Mouse (Mus musculus): ENCODE measurements around the gene Ccdc106. TPM values are rescaled to one million over a fixed set of nuclear protein-coding genes. Genes with fewer than 3 reads are reported as not detected.

Gene Ccdc106
- polyA plus RNA-seq, 1 experiment, result 0.34 TPM

DNA sequence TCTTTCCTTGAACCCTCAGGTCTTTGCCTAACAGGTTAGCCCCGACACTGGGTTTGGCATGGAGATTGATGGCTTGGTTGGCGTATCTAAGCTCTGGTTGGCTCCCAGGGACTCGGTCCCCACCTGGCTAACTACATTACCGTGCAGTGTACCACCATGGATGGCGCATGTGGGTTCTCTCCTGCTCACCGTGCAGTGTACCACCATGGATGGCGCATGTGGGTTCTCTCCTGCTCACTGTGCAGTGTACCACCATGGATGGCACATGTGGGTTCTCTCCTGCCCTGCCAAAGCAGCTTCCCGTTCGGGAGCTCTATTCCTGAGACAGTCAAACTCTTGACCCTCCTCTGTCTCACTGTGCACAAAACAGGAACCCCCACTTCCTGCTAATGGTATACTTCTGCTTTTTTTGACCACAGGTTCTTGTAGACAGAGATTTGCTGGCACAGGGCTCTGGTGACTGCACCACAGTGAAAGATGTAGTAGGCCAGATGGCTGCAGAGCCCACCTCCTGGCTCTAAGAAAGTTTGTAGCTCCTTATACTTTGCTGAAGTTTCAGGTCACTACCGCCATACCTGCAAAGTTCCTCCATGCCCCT is 80.8 kb downstream of the Ccdc106 start:
- TF ChIP-seq FOSL1 (IDR thresholded peaks at IDR 0.05; ENCODE audit: insufficient read depth, low read length, poor library complexity, severe bottlenecking) (no peak), MAX (IDR thresholded peaks at IDR 0.05) (no peak), USF1 (IDR thresholded peaks at IDR 0.05; ENCODE audit: low read depth) (no peak), MYOD1 (IDR thresholded peaks at IDR 0.05; ENCODE audit: control insufficient read depth, insufficient read length, low read depth) (no peak), MYOG (IDR thresholded peaks at IDR 0.05; ENCODE audit: control insufficient read depth, extremely low read depth, insufficient read length) (no peak), CEBPB (IDR thresholded peaks at IDR 0.05; ENCODE audit: low read depth) (no peak), CTCF (IDR thresholded peaks at IDR 0.05; ENCODE audit: control insufficient read depth, insufficient read depth, insufficient read length) (no peak)
- Histone ChIP-seq H3ac (ENCODE audit: control insufficient read depth, insufficient read length, low read depth) (no peak overlapping the region), H3K36me3 (ENCODE audit: control insufficient read depth, insufficient read depth) (peaks cover 6% of the 10 kb centered on the region), H3K79me2 (ENCODE audit: control insufficient read depth, insufficient read depth) (no peaks in the 10 kb centered on the region), H3K27me3 (ENCODE audit: control insufficient read depth, insufficient read depth, insufficient read length) (no peaks in the 10 kb centered on the region), H3K79me3 (ENCODE audit: low read depth) (no peaks in the 10 kb centered on the region), H3K4me3 (ENCODE audit: insufficient read depth, poor library complexity, severe bottlenecking) (no peak overlapping the region)

- no peak for TF ChIP-seq MAX (IDR thresholded peaks at IDR 0.05)
- no peak for TF ChIP-seq MYOG (IDR thresholded peaks at IDR 0.05; ENCODE audit: control insufficient read depth, extremely low read depth, insufficient read length)
- no peak overlapping the region for H3ac ChIP-seq (ENCODE audit: control insufficient read depth, insufficient read length, low read depth)
- H3K79me3 ChIP-seq (ENCODE audit: low read depth), result no peaks in the 10 kb centered on the region
- H3K4me3 ChIP-seq (ENCODE audit: insufficient read depth, poor library complexity, severe bottlenecking), result no peak overlapping the region
- H3K27me3 ChIP-seq (ENCODE audit: control insufficient read depth, insufficient read depth, insufficient read length), result no peaks in the 10 kb centered on the region
- peaks cover 6% of the 10 kb centered on the region for H3K36me3 ChIP-seq (ENCODE audit: control insufficient read depth, insufficient read depth)
- no peaks in the 10 kb centered on the region for H3K79me2 ChIP-seq (ENCODE audit: control insufficient read depth, insufficient read depth)
Measured at GRCm38 (mm10) chr7:5102564-5102963, 82.2 kb downstream of the Ccdc106 start.

DNA sequence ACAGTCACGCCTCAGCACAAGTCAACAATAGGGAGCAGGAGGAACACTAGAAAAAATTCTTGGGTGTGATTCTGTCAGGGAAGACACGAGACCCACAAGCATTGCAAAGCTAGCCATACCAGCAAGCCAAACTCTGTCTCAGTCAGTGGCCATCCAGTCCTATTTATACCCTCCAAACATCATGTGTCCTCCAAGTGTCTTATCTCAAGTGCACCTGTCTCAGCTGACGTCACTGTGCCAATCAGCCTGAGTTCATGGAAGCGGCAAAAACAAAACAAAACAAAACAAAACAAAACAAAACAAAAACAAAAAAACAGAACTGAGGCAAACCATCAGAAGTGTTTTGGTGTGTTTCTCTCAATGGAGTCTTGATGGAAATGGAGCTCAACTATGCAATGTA is 87.9 kb downstream of the Ccdc106 start:
- no peaks in the 10 kb centered on the region for H3K36me3 ChIP-seq (ENCODE audit: control insufficient read depth, insufficient read depth)
- H3K79me3 ChIP-seq (ENCODE audit: low read depth), result no peaks in the 10 kb centered on the region
- H3K27me3 ChIP-seq (ENCODE audit: control insufficient read depth, insufficient read depth, insufficient read length), result no peaks in the 10 kb centered on the region
- H3K4me3 ChIP-seq (ENCODE audit: insufficient read depth, poor library complexity, severe bottlenecking), result no peak overlapping the region
- TF ChIP-seq USF1 (IDR thresholded peaks at IDR 0.05; ENCODE audit: low read depth) (no peak), MYOD1 (IDR thresholded peaks at IDR 0.05; ENCODE audit: control insufficient read depth, insufficient read length, low read depth) (no peak), CTCF (IDR thresholded peaks at IDR 0.05; ENCODE audit: control insufficient read depth, insufficient read depth, insufficient read length) (no peak), FOSL1 (IDR thresholded peaks at IDR 0.05; ENCODE audit: insufficient read depth, low read length, poor library complexity, severe bottlenecking) (no peak), CEBPB (IDR thresholded peaks at IDR 0.05; ENCODE audit: low read depth) (no peak), MYOG (IDR thresholded peaks at IDR 0.05; ENCODE audit: control insufficient read depth, extremely low read depth, insufficient read length) (no peak), MAX (IDR thresholded peaks at IDR 0.05) (no peak)
- H3ac ChIP-seq (ENCODE audit: control insufficient read depth, insufficient read length, low read depth), result no peak overlapping the region
- no peaks in the 10 kb centered on the region for H3K79me2 ChIP-seq (ENCODE audit: control insufficient read depth, insufficient read depth)

DNA sequence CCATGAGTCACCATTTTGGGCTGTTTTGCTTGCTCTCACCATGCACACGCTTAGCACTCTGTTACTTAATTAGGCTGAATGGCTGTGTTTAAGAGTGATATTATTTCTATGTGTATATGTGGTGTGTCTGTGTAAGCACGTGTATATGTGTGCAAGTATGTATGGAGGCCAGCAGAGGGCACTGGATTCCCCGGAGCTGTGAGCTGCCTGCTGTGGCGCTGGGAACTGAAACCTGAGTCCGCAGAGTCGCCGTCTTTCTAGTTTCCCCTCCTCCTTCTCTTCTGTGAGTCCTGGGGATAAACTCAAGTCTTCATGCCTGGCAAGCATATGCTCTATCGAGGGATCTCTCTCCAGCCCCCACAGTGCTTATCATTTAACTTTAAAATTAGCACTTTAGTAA is 88.9 kb downstream of the Ccdc106 start:
- Histone ChIP-seq H3K79me2 (ENCODE audit: control insufficient read depth, insufficient read depth) (no peaks in the 10 kb centered on the region), H3K27me3 (ENCODE audit: control insufficient read depth, insufficient read depth, insufficient read length) (no peaks in the 10 kb centered on the region), H3ac (ENCODE audit: control insufficient read depth, insufficient read length, low read depth) (no peak overlapping the region), H3K4me3 (ENCODE audit: insufficient read depth, poor library complexity, severe bottlenecking) (no peak overlapping the region), H3K36me3 (ENCODE audit: control insufficient read depth, insufficient read depth) (no peaks in the 10 kb centered on the region), H3K79me3 (ENCODE audit: low read depth) (no peaks in the 10 kb centered on the region)
- TF ChIP-seq MYOG (IDR thresholded peaks at IDR 0.05; ENCODE audit: control insufficient read depth, extremely low read depth, insufficient read length), result no peak
- no peak for TF ChIP-seq CEBPB (IDR thresholded peaks at IDR 0.05; ENCODE audit: low read depth)
- TF ChIP-seq FOSL1 (IDR thresholded peaks at IDR 0.05; ENCODE audit: insufficient read depth, low read length, poor library complexity, severe bottlenecking), result no peak
- TF ChIP-seq MAX (IDR thresholded peaks at IDR 0.05), result no peak
- no peak for TF ChIP-seq MYOD1 (IDR thresholded peaks at IDR 0.05; ENCODE audit: control insufficient read depth, insufficient read length, low read depth)
- no peak for TF ChIP-seq USF1 (IDR thresholded peaks at IDR 0.05; ENCODE audit: low read depth)

Other genes with a start within 250 kb of the Ccdc106 start
- not detected for gene Fam71e2, start 249.3 kb upstream of the Ccdc106 start, polyA plus RNA-seq (2012; fragmentation: generic; extraction: Trizol)
- gene Il11, start 237.7 kb upstream of the Ccdc106 start, polyA plus RNA-seq (2012; fragmentation: generic; extraction: Trizol), result 1.3 TPM
- 0.84 TPM for gene Tmem190, start 237.6 kb upstream of the Ccdc106 start, polyA plus RNA-seq (2012; fragmentation: generic; extraction: Trizol)
- 22.9 TPM for gene Tmem238, start 230.9 kb upstream of the Ccdc106 start, polyA plus RNA-seq (2012; fragmentation: generic; extraction: Trizol)
- gene Rpl28, start 227.7 kb upstream of the Ccdc106 start, polyA plus RNA-seq (2012; fragmentation: generic; extraction: Trizol), result 3,556 TPM
- gene Ube2s, start 208.0 kb upstream of the Ccdc106 start, polyA plus RNA-seq (2012; fragmentation: generic; extraction: Trizol), result 599 TPM
- not detected for gene Shisa7, start 175.9 kb upstream of the Ccdc106 start, polyA plus RNA-seq (2012; fragmentation: generic; extraction: Trizol)
- gene Isoc2b, start 150.3 kb upstream of the Ccdc106 start, polyA plus RNA-seq (2012; fragmentation: generic; extraction: Trizol), result 0.32 TPM
- 3.7 TPM for gene Isoc2a, start 143.4 kb upstream of the Ccdc106 start, polyA plus RNA-seq (2012; fragmentation: generic; extraction: Trizol)
- not detected for gene Gm36210, start 114.0 kb upstream of the Ccdc106 start, polyA plus RNA-seq (2012; fragmentation: generic; extraction: Trizol)
- 9.0 TPM for gene Zfp628, start 105.3 kb upstream of the Ccdc106 start, polyA plus RNA-seq (2012; fragmentation: generic; extraction: Trizol)
- 2.7 TPM for gene Nat14, start 98.5 kb upstream of the Ccdc106 start, polyA plus RNA-seq (2012; fragmentation: generic; extraction: Trizol)
- gene Ssc5d, start 94.8 kb upstream of the Ccdc106 start, polyA plus RNA-seq (2012; fragmentation: generic; extraction: Trizol), result 3.7 TPM
- 0.06 TPM for gene Sbk2, start 56.1 kb upstream of the Ccdc106 start, polyA plus RNA-seq (2012; fragmentation: generic; extraction: Trizol)
- gene Sbk3, start 49.4 kb upstream of the Ccdc106 start, polyA plus RNA-seq (2012; fragmentation: generic; extraction: Trizol), result 0.02 TPM
- gene Zfp579, start 24.4 kb upstream of the Ccdc106 start, polyA plus RNA-seq (2012; fragmentation: generic; extraction: Trizol), result 10.1 TPM
- gene Zfp524, start 6.1 kb upstream of the Ccdc106 start, polyA plus RNA-seq (2012; fragmentation: generic; extraction: Trizol), result 12.9 TPM
- gene Fiz1, start 5.9 kb upstream of the Ccdc106 start, polyA plus RNA-seq (2012; fragmentation: generic; extraction: Trizol), result 30.6 TPM
- gene Gm44973, start 5.1 kb upstream of the Ccdc106 start, polyA plus RNA-seq (2012; fragmentation: generic; extraction: Trizol), result not detected
- gene Zfp865, start 177 bp upstream of the Ccdc106 start, polyA plus RNA-seq (2012; fragmentation: generic; extraction: Trizol), result 16.5 TPM
- not detected for gene 4632433K11Rik, start 13.6 kb downstream of the Ccdc106 start, polyA plus RNA-seq (2012; fragmentation: generic; extraction: Trizol)
- gene Zfp784, start 17.9 kb downstream of the Ccdc106 start, polyA plus RNA-seq (2012; fragmentation: generic; extraction: Trizol), result 1.5 TPM
- 13.7 TPM for gene Zfp580, start 31.0 kb downstream of the Ccdc106 start, polyA plus RNA-seq (2012; fragmentation: generic; extraction: Trizol)
- 333 TPM for gene U2af2, start 41.6 kb downstream of the Ccdc106 start, polyA plus RNA-seq (2012; fragmentation: generic; extraction: Trizol)
- 102 TPM for gene Epn1, start 59.7 kb downstream of the Ccdc106 start, polyA plus RNA-seq (2012; fragmentation: generic; extraction: Trizol)
- not detected for gene Rfpl4, start 96.4 kb downstream of the Ccdc106 start, polyA plus RNA-seq (2012; fragmentation: generic; extraction: Trizol)
- gene Rasl2-9, start 105.4 kb downstream of the Ccdc106 start, polyA plus RNA-seq (2012; fragmentation: generic; extraction: Trizol), result 0.05 TPM
- gene Vmn1r55, start 129.1 kb downstream of the Ccdc106 start, polyA plus RNA-seq (2012; fragmentation: generic; extraction: Trizol), result not detected
- not detected for gene Vmn1r56, start 176.2 kb downstream of the Ccdc106 start, polyA plus RNA-seq (2012; fragmentation: generic; extraction: Trizol)
- not detected for gene Vmn1r57, start 197.9 kb downstream of the Ccdc106 start, polyA plus RNA-seq (2012; fragmentation: generic; extraction: Trizol)